Mouse (Mus musculus) heart, adult 2 months (tissue): ENCODE results near the gene Ccdc58.

ENCODE experiments used
- CTCF ChIP-seq: fragments of 200-600 bp; IDR thresholded peaks from 2 replicates; pipeline ENCODE4 v1.8.1; 2022; ENCODE audit warnings: antibody characterized with exemption, mild to moderate bottlenecking, moderate library complexity
- EP300 ChIP-seq: fragments of 200-500 bp; IDR thresholded peaks from 2 replicates; pipeline ENCODE4 v1.6.1; 2011; ENCODE audit warnings: low read depth, low read length, control low read depth; ENCODE audit not compliant: insufficient read depth
- POLR2A ChIP-seq: fragments of 200-500 bp; IDR thresholded peaks from 2 replicates; pipeline ENCODE4 v1.6.1; 2011; ENCODE audit warnings: mild to moderate bottlenecking, low read depth, low read length, control low read depth; ENCODE audit not compliant: insufficient read depth

DNA sequence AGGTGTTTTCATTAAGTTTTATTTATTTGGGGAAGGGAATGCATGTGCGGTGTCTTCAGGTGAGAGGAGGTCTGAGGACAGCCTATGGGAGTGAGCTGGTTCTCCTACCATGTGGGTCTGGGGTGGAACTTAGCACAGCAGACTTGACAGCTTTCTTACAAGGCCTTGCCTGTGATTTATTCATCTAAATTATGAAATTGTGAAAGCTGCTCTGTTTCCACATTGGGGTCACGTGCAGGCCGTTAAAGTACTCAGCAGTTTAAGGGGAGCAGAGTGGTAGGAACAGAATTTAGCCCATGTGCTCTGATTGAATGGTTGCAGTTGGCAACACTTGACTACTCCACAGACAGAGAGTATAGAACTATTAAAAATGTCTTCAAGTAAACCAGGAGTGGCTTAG, 8.4 kb downstream of the Ccdc58 start:
- TF ChIP-seq POLR2A (no peak), CTCF (no peak), EP300 (no peak)
